Mouse (Mus musculus) limb, embryonic 10.5 days (tissue): ENCODE data around the gene Prkar1b. TPM values are rescaled to one million over a fixed set of nuclear protein-coding genes. Genes with fewer than 3 reads are reported as not detected.

Source experiments
- DNase-seq: peaks from one replicate; pipeline ENCODE4 v3.0.0-alpha.2; 2017; ENCODE audit warnings: low spot score
- H3K27ac ChIP-seq: fragments of 300-500 bp; sonication (generic); 2 replicates; pipeline ENCODE4 v1.5.1; 2016; ENCODE audit warnings: mild to moderate bottlenecking
- H3K27me3 ChIP-seq: fragments of 300-500 bp; sonication (generic); 2 replicates; pipeline ENCODE4 v1.6.1; 2016; ENCODE audit warnings: low read depth, mild to moderate bottlenecking; ENCODE audit not compliant: poor library complexity, severe bottlenecking
- H3K36me3 ChIP-seq: fragments of 300-500 bp; sonication (generic); 2 replicates; pipeline ENCODE4 v1.6.1; 2016; ENCODE audit warnings: mild to moderate bottlenecking, moderate library complexity
- H3K4me1 ChIP-seq: fragments of 300-500 bp; sonication (generic); 2 replicates; pipeline ENCODE4 v1.6.1; 2016
- H3K4me3 ChIP-seq: fragments of 300-500 bp; sonication (generic); 2 replicates; pipeline ENCODE4 v1.5.1; 2016; ENCODE audit warnings: mild to moderate bottlenecking, moderate library complexity
- H3K9me3 ChIP-seq: fragments of 300-500 bp; sonication (generic); replicated peaks from 2 replicates; pipeline ENCODE4 v1.6.1; 2016; ENCODE audit warnings: mild to moderate bottlenecking
- WGBS: fragments of 180-500 bp; shearing (Covaris S2); methylation state at CpG from one replicate; pipeline ENCODE4 v1.1.7; 2016; 5-methylcytosine and 5-hydroxymethylcytosine counted together
- polyA plus RNA-seq: library from polyadenylated mRNA; unstranded; fragments of >200 nt; fragmentation: Nextera tagmentation; extraction: Ambion mirVana; gene quantifications from 2 replicates; pipeline ENCODE4 v1.2.1, GENCODE M21; 2016

Gene Prkar1b
- polyA plus RNA-seq: 3.2 and 4.9 TPM in 2 replicates

GRCm38 (mm10) chr5:139149681-139150602 is at the start of gene Prkar1b, which contains the start of gene Dnaaf5:
Gene Prkar1b, minus strand, starts transcription at chr5:139150001.
Gene Dnaaf5, plus strand, starts transcription at chr5:139150223.
- DNase-seq: peak; percentile 99
- WGBS: under 1% methylated on average over 87 of the region's 87 CpGs
- H3K27ac ChIP-seq: peak within 1 kb of the TSS; percentile 85

GRCm38 (mm10) chr5:139199636-139199994 is 49.8 kb upstream of the Prkar1b start:
- Histone ChIP-seq H3K9me3 (no peaks in the 10 kb centered on the region), H3K27me3 (no peaks in the 10 kb centered on the region), H3K4me1 (peaks cover 27% of the 10 kb centered on the region), H3K27ac (peak overlapping the region; percentile 89), H3K36me3 (no peaks in the 10 kb centered on the region; the same call in 1 of the 2 replicates), H3K4me3 (peak overlapping the region; percentile 88)
- 36% methylated on average over 2 of the region's 2 CpGs for WGBS
- peak; percentile 40 for DNase-seq

More at GRCm38 (mm10) chr5:139149681-139150602, at the start of gene Prkar1b, which contains the start of gene Dnaaf5:
- Histone ChIP-seq H3K36me3 (peaks cover 33% of the 10 kb centered on the region), H3K4me1 (peaks cover 20% of the 10 kb centered on the region), H3K4me3 (peak within 1 kb of the TSS; percentile 91), H3K27me3 (no peaks in the 10 kb centered on the region), H3K9me3 (no peaks in the 10 kb centered on the region)

- no peak for DNase-seq
- Histone ChIP-seq H3K4me1 (peaks cover 27% of the 10 kb centered on the region), H3K36me3 (no peaks in the 10 kb centered on the region; the same call in 1 of the 2 replicates), H3K4me3 (no peak overlapping the region), H3K9me3 (no peaks in the 10 kb centered on the region), H3K27me3 (no peaks in the 10 kb centered on the region), H3K27ac (no peak overlapping the region)
- WGBS: 94% methylated on average over 3 of the region's 3 CpGs
Observed at GRCm38 (mm10) chr5:139198779-139199178, 49.0 kb upstream of the Prkar1b start.

GRCm38 (mm10) chr5:139190958-139191357 is 41.2 kb upstream of the Prkar1b start:
- no peaks in the 10 kb centered on the region for H3K9me3 ChIP-seq
- no peaks in the 10 kb centered on the region for H3K4me1 ChIP-seq
- no peak overlapping the region for H3K27ac ChIP-seq
- DNase-seq: no peak
- peaks cover 24% of the 10 kb centered on the region for H3K36me3 ChIP-seq
- no peaks in the 10 kb centered on the region for H3K27me3 ChIP-seq
- WGBS: 76% methylated on average over 5 of the region's 5 CpGs
- no peak overlapping the region for H3K4me3 ChIP-seq

GRCm38 (mm10) chr5:139189726-139190125 is 39.9 kb upstream of the Prkar1b start:
- DNase-seq: no peak
- H3K4me3 ChIP-seq: no peak overlapping the region

GRCm38 (mm10) chr5:139184897-139185296 is 35.1 kb upstream of the Prkar1b start:
- no peak overlapping the region for H3K4me3 ChIP-seq
- H3K36me3 ChIP-seq: peaks cover 84% of the 10 kb centered on the region
- WGBS: 86% methylated on average over 3 of the region's 4 CpGs
- H3K9me3 ChIP-seq: no peaks in the 10 kb centered on the region
- no peak overlapping the region for H3K27ac ChIP-seq
- no peaks in the 10 kb centered on the region for H3K27me3 ChIP-seq
- no peaks in the 10 kb centered on the region for H3K4me1 ChIP-seq
- no peak for DNase-seq

More at GRCm38 (mm10) chr5:139189726-139190125, 39.9 kb upstream of the Prkar1b start:
- Histone ChIP-seq H3K36me3 (peaks cover 36% of the 10 kb centered on the region), H3K27me3 (no peaks in the 10 kb centered on the region), H3K9me3 (no peaks in the 10 kb centered on the region), H3K4me1 (no peaks in the 10 kb centered on the region), H3K27ac (no peak overlapping the region)
- WGBS: 91% methylated on average over 5 of the region's 5 CpGs

- no peak for DNase-seq
- Histone ChIP-seq H3K9me3 (no peaks in the 10 kb centered on the region), H3K27ac (no peak overlapping the region), H3K27me3 (no peaks in the 10 kb centered on the region), H3K36me3 (peaks cover 91% of the 10 kb centered on the region), H3K4me3 (no peak overlapping the region), H3K4me1 (no peaks in the 10 kb centered on the region)
- 91% methylated on average over 9 of the region's 9 CpGs for WGBS
Observed at GRCm38 (mm10) chr5:139183601-139184000, 33.8 kb upstream of the Prkar1b start.

- no peaks in the 10 kb centered on the region for H3K27me3 ChIP-seq
- no peaks in the 10 kb centered on the region for H3K9me3 ChIP-seq
- no peak for DNase-seq
- H3K4me1 ChIP-seq: no peaks in the 10 kb centered on the region
- H3K36me3 ChIP-seq: peaks cover 92% of the 10 kb centered on the region
- H3K27ac ChIP-seq: no peak overlapping the region
- WGBS: 95% methylated on average over 2 of the region's 2 CpGs
- H3K4me3 ChIP-seq: no peak overlapping the region
Observed at GRCm38 (mm10) chr5:139183131-139183530, 33.3 kb upstream of the Prkar1b start.

GRCm38 (mm10) chr5:139178895-139179631 is 29.3 kb upstream of the Prkar1b start:
- no peak overlapping the region for H3K27ac ChIP-seq
- H3K27me3 ChIP-seq: no peaks in the 10 kb centered on the region
- peaks cover 91% of the 10 kb centered on the region for H3K36me3 ChIP-seq
- 31% methylated on average over 11 of the region's 11 CpGs for WGBS
- H3K4me3 ChIP-seq: no peak overlapping the region
- H3K9me3 ChIP-seq: no peaks in the 10 kb centered on the region
- peaks cover 21% of the 10 kb centered on the region for H3K4me1 ChIP-seq
- DNase-seq: peak; percentile 87

- no peak for DNase-seq
- H3K9me3 ChIP-seq: no peaks in the 10 kb centered on the region
- H3K36me3 ChIP-seq: peaks cover 89% of the 10 kb centered on the region
- H3K4me1 ChIP-seq: peaks cover 25% of the 10 kb centered on the region
- H3K4me3 ChIP-seq: 0 out of 2 replicates have a peak overlapping the region, but pooled peaks have one; percentile 2
- no peaks in the 10 kb centered on the region for H3K27me3 ChIP-seq
- WGBS: 49% methylated on average over 9 of the region's 10 CpGs
- peak overlapping the region; percentile 73 for H3K27ac ChIP-seq
Observed at GRCm38 (mm10) chr5:139174556-139175547, 25.1 kb upstream of the Prkar1b start.

GRCm38 (mm10) chr5:139174141-139174540 is 24.3 kb upstream of the Prkar1b start:
- no peaks in the 10 kb centered on the region for H3K9me3 ChIP-seq
- peak overlapping the region; percentile 73 for H3K27ac ChIP-seq
- no peak overlapping the region for H3K4me3 ChIP-seq
- WGBS: 34% methylated on average over 10 of the region's 10 CpGs
- DNase-seq: no peak
- no peaks in the 10 kb centered on the region for H3K27me3 ChIP-seq
- peaks cover 89% of the 10 kb centered on the region for H3K36me3 ChIP-seq
- peaks cover 25% of the 10 kb centered on the region for H3K4me1 ChIP-seq

- DNase-seq: no peak
- H3K36me3 ChIP-seq: peaks cover 93% of the 10 kb centered on the region
- no peaks in the 10 kb centered on the region for H3K9me3 ChIP-seq
- H3K27ac ChIP-seq: no peak overlapping the region
- WGBS: 95% methylated on average over 4 of the region's 4 CpGs
- peaks cover 25% of the 10 kb centered on the region for H3K4me1 ChIP-seq
- no peak overlapping the region for H3K4me3 ChIP-seq
- no peaks in the 10 kb centered on the region for H3K27me3 ChIP-seq
Observed at GRCm38 (mm10) chr5:139171929-139172328, 22.1 kb upstream of the Prkar1b start.
